Mouse (Mus musculus): Measurements from ENCODE around the gene Ctps2.
A peak's percentile ranks its signal among the peaks of the same experiment; 100 is the strongest.
"Not testable (repeated sequence)": the region's sequence is repeated elsewhere in the genome, so short reads cannot be mapped to it uniquely, and the experiment has no call there.

The Ctps2 gene

DNA sequence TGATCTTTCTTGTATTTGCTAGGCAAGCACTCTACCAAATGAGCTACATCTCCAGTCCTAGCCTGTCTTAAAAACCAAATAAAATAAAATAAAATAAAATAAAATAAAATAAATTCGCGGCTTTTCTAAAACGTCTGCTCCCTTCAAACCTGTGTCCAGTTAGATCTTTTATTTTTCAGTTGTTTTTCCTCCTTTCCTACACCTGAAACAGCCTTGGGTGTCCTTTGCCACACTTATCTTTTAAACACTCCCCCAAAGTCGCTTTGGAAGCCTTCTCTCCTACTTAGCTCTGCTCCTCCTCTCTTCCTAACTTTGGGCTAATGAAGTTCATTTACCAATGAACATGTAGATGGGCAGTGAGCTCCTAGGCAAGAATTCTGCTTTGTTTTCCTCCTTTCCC, at the start of gene Ctps2:
Ctps2 (plus strand) TSS at position 301 of the 400 bp plus-strand sequence.
- DNase-seq, result no peak

DNA sequence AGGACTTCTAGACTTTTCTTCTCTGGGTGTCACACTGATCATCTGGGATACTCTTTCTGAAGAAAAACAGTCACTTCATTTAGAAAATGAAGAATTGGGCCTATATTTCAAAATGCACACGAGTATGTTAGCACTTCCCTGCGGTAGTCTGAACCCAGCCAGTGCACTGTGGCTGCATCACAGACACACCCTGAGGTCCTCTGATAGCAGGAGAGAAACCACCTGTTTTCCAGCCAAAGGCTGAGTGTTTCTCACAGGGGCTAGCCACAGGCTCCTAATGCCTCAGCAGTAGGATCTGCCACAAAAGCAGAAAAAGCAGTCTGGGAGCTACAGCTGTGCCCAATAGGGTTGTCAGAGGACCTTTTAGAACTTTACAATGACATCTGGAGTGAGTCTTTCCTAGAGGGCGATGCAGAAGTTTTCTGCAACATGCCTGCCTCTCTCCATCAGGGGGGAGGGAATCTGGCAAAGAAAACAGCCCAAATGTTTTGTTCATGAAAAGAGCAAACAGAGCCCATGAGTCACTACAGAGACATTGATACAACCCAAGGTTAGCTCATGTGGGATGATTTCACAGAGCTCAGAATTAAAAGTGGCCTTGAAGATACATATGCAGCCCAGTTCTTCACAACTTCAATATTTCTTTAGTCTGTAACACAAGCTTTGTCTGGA, 32.6 kb upstream of the Ctps2 start:
- no peak for DNase-seq

GRCm38 (mm10) chrX:162871734-162872517, 29.1 kb upstream of the Ctps2 start:
- DNase-seq, result no peak

- no peak for DNase-seq
These were observed 27.3 kb upstream of the Ctps2 start for GRCm38 (mm10) chrX:162873761-162874160.

DNA sequence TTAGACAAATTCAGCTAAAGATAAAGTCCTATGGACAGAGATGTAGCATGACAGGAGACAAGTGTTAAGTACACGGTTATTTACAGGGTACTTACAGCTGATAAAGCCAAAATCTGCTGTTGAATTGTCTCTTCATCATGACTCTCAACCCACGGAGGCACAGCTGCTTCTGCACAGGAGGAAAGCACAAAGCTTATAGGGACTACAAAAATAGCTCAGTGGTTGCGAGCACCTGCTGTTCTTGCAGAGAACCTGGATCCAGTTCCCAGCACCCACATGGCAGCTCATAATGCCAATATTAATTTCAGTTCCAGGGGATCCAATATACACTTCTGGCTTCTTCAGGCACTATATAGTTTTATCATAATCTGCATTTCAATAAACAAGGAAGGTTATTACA, 22.8 kb upstream of the Ctps2 start:
- no peak for DNase-seq

DNA sequence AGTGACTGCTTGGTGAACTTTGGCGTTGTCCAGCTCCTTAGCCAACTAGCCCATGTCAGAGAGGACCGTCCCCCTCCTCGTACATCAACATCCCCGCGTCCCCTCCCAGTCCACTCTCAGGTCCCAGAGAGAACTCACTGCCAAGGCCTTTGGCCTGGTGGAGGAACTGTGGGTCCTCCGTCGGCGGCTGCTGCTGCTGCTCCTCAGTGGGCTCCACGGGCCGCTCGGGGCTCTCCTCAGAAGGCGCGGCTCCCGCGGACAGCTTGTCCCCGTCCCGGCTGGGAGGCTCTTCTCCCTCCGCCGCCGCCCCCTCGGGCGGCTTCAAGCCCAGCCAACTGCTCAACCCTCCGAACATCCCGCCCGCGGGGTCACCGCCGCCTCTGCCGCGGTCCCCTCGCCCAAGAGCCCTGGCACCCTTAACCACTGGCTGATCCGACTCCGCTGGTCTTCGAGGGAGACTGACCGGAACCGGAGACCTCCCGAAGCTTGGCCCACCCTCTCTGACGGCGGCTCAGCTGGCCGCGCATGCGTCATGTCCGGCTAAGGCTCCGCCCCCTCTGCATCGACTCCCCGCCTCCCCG, 13.0 kb upstream of the Ctps2 start, which contains the start of gene Syap1:
Syap1 (minus strand) TSS at position 517 of the 581 bp plus-strand sequence.
- DNase-seq, result peak; percentile 62 to 63

DNA sequence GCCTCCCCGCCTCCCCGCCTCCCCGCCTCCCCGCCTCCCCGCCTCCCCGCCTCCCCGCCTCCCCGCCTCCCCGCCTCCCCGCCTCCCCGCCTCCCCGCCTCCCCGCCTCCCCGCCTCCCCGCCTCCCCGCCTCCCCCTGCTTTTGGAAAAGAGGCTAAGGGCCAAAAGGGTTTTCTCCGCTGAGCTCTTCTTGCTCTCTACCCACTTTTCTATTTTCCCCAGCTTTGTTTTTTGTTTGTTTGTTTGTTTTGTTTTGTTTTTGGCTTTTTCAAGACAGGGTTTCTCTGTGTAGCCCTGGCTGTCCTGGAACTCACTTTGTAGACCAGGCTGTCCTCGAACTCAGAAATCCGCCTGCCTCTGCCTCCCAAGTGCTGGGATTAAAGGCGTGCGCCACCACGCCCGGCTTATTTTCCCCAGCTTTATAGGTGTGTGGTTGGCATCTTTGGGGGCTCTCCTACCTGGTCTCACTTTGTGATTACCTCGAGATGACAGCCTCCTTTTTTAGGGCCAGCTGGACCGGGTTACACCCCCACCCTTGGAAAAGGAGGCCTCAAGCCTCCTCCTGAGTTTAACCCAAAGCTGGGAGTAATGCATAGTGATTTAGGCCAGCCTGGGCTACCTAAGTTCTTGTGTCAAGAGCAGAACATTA, 12.3 kb upstream of the Ctps2 start:
- DNase-seq, result not testable (repeated sequence)

DNA sequence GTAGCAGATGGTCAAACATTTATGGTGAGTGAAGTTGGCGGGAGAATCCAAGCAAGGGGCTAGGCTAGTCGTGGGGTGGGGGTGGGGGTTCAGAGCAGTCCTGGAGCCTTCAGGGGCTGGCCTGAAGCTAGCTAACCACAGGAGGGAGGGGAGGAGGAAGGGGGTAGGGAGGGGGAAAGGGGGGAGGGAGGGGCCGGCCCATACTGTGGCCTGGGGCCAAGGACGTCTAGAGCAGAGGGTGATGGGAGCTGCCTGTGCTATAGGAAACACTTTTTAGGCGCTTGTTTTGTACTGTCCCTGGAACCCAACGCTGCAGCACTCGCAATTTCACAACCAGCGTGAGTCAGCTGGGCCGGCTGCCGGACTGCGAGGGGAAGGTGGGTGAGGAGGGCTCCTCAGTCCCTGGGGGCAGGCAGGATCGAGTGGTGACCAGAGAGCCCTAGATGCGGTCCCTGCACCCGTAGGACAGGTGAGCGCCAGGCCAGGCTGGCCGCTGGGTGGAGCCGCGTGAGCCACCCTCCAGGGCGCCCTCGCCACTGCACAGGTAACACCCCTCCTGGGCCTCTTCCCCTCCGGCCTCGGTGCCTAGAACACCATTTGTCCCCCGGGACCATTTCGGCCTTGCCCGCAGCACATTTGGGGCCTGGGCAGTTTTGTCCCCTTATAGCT, 467 bp downstream of the Ctps2 start:
- peak; percentile 19 to 41 for DNase-seq

GRCm38 (mm10) chrX:162902040-162902734, 1.1 kb downstream of the Ctps2 start:
- DNase-seq, result peak; percentile 57 to 74

DNA sequence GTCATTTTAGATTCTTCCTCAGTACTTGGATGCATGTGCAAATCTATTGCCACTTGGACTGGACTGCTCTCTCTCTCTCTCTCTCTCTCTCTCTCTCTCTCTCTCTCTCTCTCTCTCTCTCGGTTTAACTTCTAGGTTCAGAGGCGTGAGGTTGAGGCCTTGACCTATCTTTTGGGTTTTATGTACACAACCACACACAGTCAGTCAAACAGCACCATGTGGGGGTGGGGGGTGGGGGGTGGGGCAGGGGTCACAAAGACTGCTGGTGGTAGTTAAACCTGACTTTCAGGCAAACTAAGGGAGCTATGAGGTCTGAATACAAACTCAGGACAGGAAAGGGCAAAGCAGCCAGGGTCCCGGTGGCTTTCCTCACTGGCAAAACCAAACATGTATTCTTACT, 6.5 kb downstream of the Ctps2 start:
- DNase-seq, result no peak

DNA sequence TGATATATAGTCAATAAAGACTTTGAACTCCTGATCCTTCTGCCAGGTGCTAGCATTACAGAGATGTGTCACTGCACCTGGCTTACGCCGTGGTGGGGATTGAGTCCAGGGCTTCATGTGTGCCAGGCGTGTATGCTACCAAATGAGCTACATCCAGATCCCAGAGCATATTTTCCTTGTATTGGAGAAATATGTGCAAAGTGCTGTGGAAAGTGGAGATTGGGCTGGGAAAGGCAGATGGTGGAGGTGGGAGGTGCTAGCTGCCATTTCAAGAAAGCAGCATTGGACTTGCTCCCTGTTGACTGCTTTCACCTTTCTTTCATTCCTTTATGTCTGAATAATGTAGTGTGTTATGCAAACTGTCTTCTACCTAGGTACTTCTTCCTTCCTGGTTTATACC, 12.6 kb downstream of the Ctps2 start:
- no peak for DNase-seq

DNA sequence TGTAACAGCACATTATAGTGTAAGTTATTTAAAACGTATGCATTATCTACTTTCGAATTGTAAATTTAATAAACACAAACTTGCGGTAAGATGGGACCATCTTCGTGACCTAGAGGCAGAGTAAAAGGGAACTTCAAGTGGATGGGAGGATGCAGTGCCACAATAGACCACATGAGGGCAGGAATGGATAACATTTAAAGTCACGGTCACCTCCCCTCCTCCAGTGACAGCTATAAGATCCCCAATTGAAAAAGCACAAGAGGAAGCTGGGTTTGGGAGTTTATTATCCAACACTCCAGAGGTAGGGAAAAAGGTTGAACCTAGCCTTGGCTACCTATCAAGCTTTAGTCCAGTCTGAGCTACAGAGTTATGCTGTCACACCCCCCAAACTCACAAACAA, 14.7 kb downstream of the Ctps2 start:
- peak in 1 of 2 experiments; percentile 6 for DNase-seq

DNA sequence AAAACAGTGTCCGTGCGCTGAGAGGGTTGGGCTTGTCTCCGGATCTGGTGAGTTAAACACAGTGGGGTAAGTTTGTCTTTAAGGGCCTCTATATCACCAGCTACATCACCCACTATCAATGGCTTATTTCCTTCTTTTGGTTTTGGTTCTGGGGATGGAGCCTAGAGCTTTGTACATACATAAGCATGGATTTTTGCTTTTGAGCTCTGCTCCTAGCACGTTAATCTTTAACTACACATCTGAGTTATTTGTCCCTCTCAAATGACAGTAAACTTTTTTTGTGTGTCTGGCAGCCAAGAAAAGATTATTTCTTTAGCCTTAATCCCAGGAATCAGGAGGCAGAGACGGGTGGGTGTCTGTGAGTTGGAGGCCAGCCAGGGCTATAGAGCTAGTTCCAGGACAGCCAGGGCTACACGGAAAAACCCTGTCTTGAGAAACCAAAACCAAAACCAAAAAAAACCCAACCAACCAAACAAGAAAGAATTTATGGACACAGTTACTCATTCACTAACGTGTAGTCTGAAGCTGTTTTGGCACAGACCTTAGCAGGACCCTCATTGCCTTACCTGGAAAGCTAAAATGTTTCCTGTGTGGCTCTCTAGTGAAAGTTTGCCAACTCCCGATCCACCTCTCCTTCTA, 20.6 kb downstream of the Ctps2 start:
- no peak for DNase-seq

- no peak for DNase-seq
These were observed 30.4 kb downstream of the Ctps2 start for GRCm38 (mm10) chrX:162931467-162931866.

GRCm38 (mm10) chrX:162942027-162942426, 41.0 kb downstream of the Ctps2 start:
- DNase-seq, result no peak

DNA sequence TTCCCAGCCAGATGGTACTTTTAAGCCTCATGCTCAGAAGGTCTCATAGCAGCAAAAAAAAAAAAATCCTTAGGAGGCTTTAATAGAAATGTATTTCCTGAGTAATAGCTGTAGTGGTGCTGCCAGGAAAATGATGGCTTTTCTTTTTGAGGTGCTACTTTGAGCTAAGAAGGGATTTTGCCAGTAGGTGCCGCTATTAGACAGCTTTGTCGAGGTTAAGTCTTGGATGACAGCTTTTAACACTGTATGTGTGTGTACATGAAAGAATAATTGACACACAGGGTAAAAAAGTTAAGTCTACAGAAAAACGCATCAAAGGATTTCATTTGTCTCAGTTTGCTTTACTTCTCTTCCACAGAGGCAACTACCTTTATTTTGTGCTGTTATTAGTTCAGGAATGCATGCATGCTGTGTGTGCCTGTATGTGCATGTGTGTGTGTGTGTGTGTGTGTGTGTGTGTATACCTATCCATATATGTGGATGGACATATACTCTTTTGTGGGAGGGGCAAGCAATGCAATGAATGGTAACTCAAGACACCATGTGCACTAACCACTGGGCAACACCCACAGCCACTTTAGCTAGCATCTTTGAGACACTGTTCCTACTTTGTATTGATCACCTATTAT, 48.9 kb downstream of the Ctps2 start:
- DNase-seq, result no peak

DNA sequence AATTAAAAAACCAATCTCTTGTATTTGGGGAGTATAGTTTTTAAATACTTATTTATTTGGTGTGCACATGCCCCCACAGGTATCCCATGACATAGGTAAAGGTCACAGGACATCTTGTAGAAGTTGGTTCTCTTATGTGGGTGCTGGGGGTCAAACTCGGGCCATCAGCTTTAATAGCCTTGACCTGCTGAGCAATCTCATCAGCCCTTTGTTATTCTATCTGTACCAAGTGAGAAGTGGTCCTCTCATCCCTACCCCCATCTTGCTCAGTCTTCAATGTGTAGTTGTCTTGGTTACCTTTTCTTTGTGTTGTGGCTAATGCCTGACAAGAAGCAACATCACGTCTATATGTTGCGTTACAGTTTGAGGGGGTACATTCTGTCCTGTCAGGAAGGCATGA, 56.9 kb downstream of the Ctps2 start:
- no peak for DNase-seq

DNA sequence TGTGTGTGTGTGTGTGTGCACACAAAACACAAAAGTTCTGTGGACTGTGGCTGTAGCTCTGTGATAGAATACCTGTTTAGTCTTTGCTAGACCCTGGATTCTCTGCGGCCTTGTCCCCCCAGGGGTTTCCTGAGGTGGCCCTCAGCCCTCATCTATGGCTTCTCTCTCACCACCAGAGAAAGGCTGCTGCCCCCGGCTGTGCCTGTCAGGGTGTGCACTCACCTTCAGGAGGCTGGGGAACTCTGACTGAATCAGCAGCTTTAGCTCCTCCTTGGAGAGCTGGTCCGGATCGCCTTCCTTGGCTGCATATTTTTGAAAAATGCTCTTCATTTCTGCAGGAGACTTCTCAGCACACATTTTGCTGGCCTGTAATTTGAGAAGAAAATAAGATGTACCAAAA, 62.8 kb downstream of the Ctps2 start:
- no peak for DNase-seq

DNA sequence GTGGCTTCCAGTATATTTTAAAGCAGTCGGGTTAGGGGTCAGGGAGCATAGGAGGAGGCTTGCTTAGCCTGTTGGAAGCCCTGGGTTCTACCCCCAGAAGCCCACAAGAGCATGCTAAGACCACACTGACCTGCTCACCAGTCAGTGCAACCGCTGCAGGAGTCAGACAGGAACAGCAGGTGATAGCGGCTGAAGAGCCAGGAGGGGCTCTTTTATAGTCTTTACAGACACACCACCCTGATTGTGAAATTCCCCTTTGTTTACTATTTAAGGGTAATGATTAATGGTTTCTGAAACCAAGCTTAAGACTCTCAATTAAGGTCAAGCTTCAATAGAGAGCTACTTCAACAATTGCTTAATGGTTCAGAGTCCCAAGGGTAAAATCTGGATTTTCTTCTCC, 63.3 kb downstream of the Ctps2 start, which contains the start of gene S100g:
S100g (minus strand) TSS at position 217 of the 400 bp plus-strand sequence.
- DNase-seq, result no peak

- DNase-seq, result no peak
These were observed 66.4 kb downstream of the Ctps2 start for GRCm38 (mm10) chrX:162967456-162967855.

DNA sequence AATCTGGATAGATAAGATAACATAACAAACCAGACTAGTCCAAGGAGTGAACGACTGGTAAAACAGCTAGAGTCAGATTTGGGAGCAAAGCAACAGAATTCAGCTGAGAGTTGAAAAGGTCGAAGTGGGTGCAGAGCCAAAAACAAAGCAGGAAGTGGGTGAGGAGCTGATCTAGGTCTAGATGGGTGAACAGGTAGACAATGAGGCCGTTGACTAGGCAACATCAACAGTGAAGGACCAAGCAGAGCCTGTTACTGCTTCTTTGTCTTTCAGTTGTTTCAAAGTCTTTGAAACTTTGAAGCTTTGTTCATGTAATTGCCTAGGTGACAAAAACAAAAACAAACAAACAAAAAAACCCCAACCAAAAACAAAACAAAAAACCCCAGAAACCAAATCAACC, 75.2 kb downstream of the Ctps2 start:
- no peak for DNase-seq
